Mouse (Mus musculus): ENCODE measurements around the gene Mycn. TPM values are rescaled to one million over a fixed set of nuclear protein-coding genes. Genes with fewer than 3 reads are reported as not detected.

The Mycn gene
- total and polyA plus RNA-seq, 2 experiments from 2014 or later, result 24.8 to 45.1 TPM

GRCm38 (mm10) chr12:12967946-12968345, 26.2 kb upstream of the Mycn start:
- H3K9me3 ChIP-seq (ENCODE audit: low read length), result no peaks in the 10 kb centered on the region
- H3K4me2 ChIP-seq (ENCODE audit: low read depth, low read length, poor library complexity, severe bottlenecking), result no peak overlapping the region
- 78% methylated on average over 2 of the region's 2 CpGs for WGBS
- no peaks in the 10 kb centered on the region for H3K4me1 ChIP-seq (ENCODE audit: insufficient read depth, low read length)
- H3K4me3 ChIP-seq (ENCODE audit: low read depth, low read length), result no peak overlapping the region
- TF ChIP-seq CTCF (IDR thresholded peaks at IDR 0.05), result no peak
- H3K27me3 ChIP-seq (ENCODE audit: insufficient read depth, low read length), result no peaks in the 10 kb centered on the region
- DNase-seq (ENCODE audit: low spot score) (no peak), ATAC-seq (ENCODE audit: low FRiP score) (no peak)
- no peak overlapping the region for H3K9ac ChIP-seq (replicated peaks; ENCODE audit: low read length, poor library complexity, severe bottlenecking)
- H3K27ac ChIP-seq (ENCODE audit: low read depth, low read length), result no peak overlapping the region
- no peaks in the 10 kb centered on the region for H3K36me3 ChIP-seq (ENCODE audit: insufficient read depth, low read length)

DNA sequence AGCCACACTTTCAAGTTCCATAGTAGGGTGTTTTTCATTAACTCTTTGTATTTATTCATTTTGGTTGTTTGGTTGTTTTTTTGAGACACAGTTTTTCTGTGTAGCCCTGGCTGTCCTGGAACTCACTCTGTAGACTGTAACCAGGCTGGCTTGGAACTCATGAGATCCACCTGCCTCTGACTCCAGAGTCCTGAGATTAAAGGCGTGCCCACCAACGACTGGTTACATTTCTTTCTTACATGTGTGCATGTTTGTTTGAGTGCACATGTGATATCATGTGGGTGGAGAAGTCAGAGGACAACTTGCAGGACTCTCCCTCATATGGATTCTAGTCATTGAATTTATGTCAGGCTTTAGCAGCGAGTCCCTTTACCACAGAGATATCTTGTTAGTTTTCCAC, 23.1 kb upstream of the Mycn start:
- Histone ChIP-seq H3K4me3 (ENCODE audit: low read depth, low read length) (no peak overlapping the region), H3K9ac (replicated peaks; ENCODE audit: low read length, poor library complexity, severe bottlenecking) (no peak overlapping the region), H3K27ac (ENCODE audit: low read depth, low read length) (no peak overlapping the region), H3K4me2 (ENCODE audit: low read depth, low read length, poor library complexity, severe bottlenecking) (no peak overlapping the region), H3K9me3 (ENCODE audit: low read length) (no peaks in the 10 kb centered on the region), H3K27me3 (ENCODE audit: insufficient read depth, low read length) (no peaks in the 10 kb centered on the region), H3K36me3 (ENCODE audit: insufficient read depth, low read length) (no peaks in the 10 kb centered on the region), H3K4me1 (ENCODE audit: insufficient read depth, low read length) (no peaks in the 10 kb centered on the region)
- WGBS, result 86% methylated on average over 3 of the region's 3 CpGs
- no peak for TF ChIP-seq CTCF (IDR thresholded peaks at IDR 0.05)
- ATAC-seq (ENCODE audit: low FRiP score) (no peak), DNase-seq (ENCODE audit: low spot score) (no peak)

DNA sequence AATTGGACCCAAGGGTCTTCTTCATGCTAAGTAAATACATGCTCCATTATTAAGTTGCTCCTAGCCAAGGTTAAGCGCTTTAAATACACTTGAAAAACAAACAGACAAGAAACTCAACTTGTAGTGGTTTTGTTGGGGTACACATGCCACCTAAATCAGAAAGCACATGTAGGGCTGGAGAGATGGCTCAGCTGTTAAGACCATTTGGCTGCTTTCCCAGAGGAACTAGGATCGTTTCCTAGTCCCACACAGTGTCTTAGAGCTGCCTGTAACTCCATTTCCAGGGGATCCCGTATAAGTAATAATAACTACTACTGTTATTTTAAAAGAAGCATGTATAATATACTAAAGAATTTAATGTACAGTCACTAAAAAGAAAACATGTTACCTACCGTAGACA, 5.9 kb upstream of the Mycn start:
- 85% methylated on average over 4 of the region's 4 CpGs for WGBS
- TF ChIP-seq CTCF (IDR thresholded peaks at IDR 0.05), result no peak

GRCm38 (mm10) chr12:12943288-12943687, 1.6 kb upstream of the Mycn start:
- no peak for ATAC-seq (ENCODE audit: low FRiP score)
- H3K27ac ChIP-seq (ENCODE audit: low read depth, low read length), result no peak overlapping the region

More for the DNA sequence above, 5.9 kb upstream of the Mycn start:
- DNase-seq (ENCODE audit: low spot score) (no peak), ATAC-seq (ENCODE audit: low FRiP score) (no peak)
- Histone ChIP-seq H3K36me3 (ENCODE audit: insufficient read depth, low read length) (no peaks in the 10 kb centered on the region), H3K9me3 (ENCODE audit: low read length) (no peaks in the 10 kb centered on the region), H3K27me3 (ENCODE audit: insufficient read depth, low read length) (no peaks in the 10 kb centered on the region), H3K27ac (ENCODE audit: low read depth, low read length) (no peak overlapping the region), H3K4me2 (ENCODE audit: low read depth, low read length, poor library complexity, severe bottlenecking) (no peak overlapping the region), H3K4me1 (ENCODE audit: insufficient read depth, low read length) (no peaks in the 10 kb centered on the region), H3K9ac (replicated peaks; ENCODE audit: low read length, poor library complexity, severe bottlenecking) (no peak overlapping the region), H3K4me3 (ENCODE audit: low read depth, low read length) (no peak overlapping the region)

GRCm38 (mm10) chr12:12942364-12943050, 793 bp upstream of the Mycn start:
- no peaks in the 10 kb centered on the region for H3K9me3 ChIP-seq (ENCODE audit: low read length)
- DNase-seq (ENCODE audit: low spot score) (peak; percentile 97), ATAC-seq (ENCODE audit: low FRiP score) (peak; percentile 85)
- no peaks in the 10 kb centered on the region for H3K27me3 ChIP-seq (ENCODE audit: insufficient read depth, low read length)
- TF ChIP-seq CTCF (IDR thresholded peaks at IDR 0.05), result peak; percentile 85
- H3K36me3 ChIP-seq (ENCODE audit: insufficient read depth, low read length), result no peaks in the 10 kb centered on the region; the same call in 1 of the 2 replicates
- H3K4me1 ChIP-seq (ENCODE audit: insufficient read depth, low read length), result no peaks in the 10 kb centered on the region
- H3K9ac ChIP-seq (replicated peaks; ENCODE audit: low read length, poor library complexity, severe bottlenecking), result peak overlapping the region; percentile 89
- peak overlapping the region; percentile 95 for H3K4me2 ChIP-seq (ENCODE audit: low read depth, low read length, poor library complexity, severe bottlenecking)
- peak overlapping the region; percentile 87 for H3K27ac ChIP-seq (ENCODE audit: low read depth, low read length)
- WGBS, result under 1% methylated on average over 47 of the region's 47 CpGs
- H3K4me3 ChIP-seq (ENCODE audit: low read depth, low read length), result peak overlapping the region; percentile 76

More at GRCm38 (mm10) chr12:12943288-12943687, 1.6 kb upstream of the Mycn start:
- Histone ChIP-seq H3K9me3 (ENCODE audit: low read length) (no peaks in the 10 kb centered on the region), H3K27me3 (ENCODE audit: insufficient read depth, low read length) (no peaks in the 10 kb centered on the region), H3K36me3 (ENCODE audit: insufficient read depth, low read length) (no peaks in the 10 kb centered on the region; the same call in 1 of the 2 replicates), H3K4me3 (ENCODE audit: low read depth, low read length) (no peak overlapping the region), H3K9ac (replicated peaks; ENCODE audit: low read length, poor library complexity, severe bottlenecking) (no peak overlapping the region), H3K4me2 (ENCODE audit: low read depth, low read length, poor library complexity, severe bottlenecking) (no peak overlapping the region), H3K4me1 (ENCODE audit: insufficient read depth, low read length) (no peaks in the 10 kb centered on the region)
- no peak for TF ChIP-seq CTCF (IDR thresholded peaks at IDR 0.05)
- 28% methylated on average over 6 of the region's 6 CpGs for WGBS
- DNase-seq (ENCODE audit: low spot score), result no peak

- Histone ChIP-seq H3K36me3 (ENCODE audit: insufficient read depth, low read length) (peaks cover 11% of the 10 kb centered on the region), H3K27ac (ENCODE audit: low read depth, low read length) (peak overlapping the region; percentile 87), H3K27me3 (ENCODE audit: insufficient read depth, low read length) (no peaks in the 10 kb centered on the region), H3K9ac (replicated peaks; ENCODE audit: low read length, poor library complexity, severe bottlenecking) (peak overlapping the region; percentile 89), H3K4me1 (ENCODE audit: insufficient read depth, low read length) (no peaks in the 10 kb centered on the region), H3K4me2 (ENCODE audit: low read depth, low read length, poor library complexity, severe bottlenecking) (peak overlapping the region; percentile 95), H3K4me3 (ENCODE audit: low read depth, low read length) (peak overlapping the region; percentile 76), H3K9me3 (ENCODE audit: low read length) (no peaks in the 10 kb centered on the region)
- ATAC-seq (ENCODE audit: low FRiP score) (no peak), DNase-seq (ENCODE audit: low spot score) (peak; percentile 40)
- TF ChIP-seq CTCF (IDR thresholded peaks at IDR 0.05), result no peak
- 0% methylated on average over 20 of the region's 20 CpGs for WGBS
Observed at GRCm38 (mm10) chr12:12941129-12941504, 597 bp downstream of the Mycn start.
